Mouse (Mus musculus) G1E (cell line): ENCODE results near the gene Cab39l.

Source experiments
- CTCF ChIP-seq: IDR thresholded peaks from 2 replicates; pipeline ENCODE4 v1.5.1; 2012; ENCODE audit warnings: low read depth, low read length, inconsistent platforms, mixed read lengths
- GATA1 ChIP-seq: IDR thresholded peaks from 2 replicates; pipeline ENCODE4 v1.6.1; 2012; ENCODE audit warnings: borderline replicate concordance, low read length, inconsistent platforms, mixed read lengths
- POLR2AphosphoS5 ChIP-seq: IDR thresholded peaks from 2 replicates; pipeline ENCODE4 v1.6.1; 2012; ENCODE audit warnings: low read depth, low read length, inconsistent platforms; ENCODE audit not compliant: insufficient replicate concordance
- TAL1 ChIP-seq: conservative IDR thresholded peaks from 2 replicates; pipeline ENCODE4 v1.6.1; 2012; ENCODE audit warnings: low read depth, low read length, inconsistent platforms, mixed read lengths

DNA sequence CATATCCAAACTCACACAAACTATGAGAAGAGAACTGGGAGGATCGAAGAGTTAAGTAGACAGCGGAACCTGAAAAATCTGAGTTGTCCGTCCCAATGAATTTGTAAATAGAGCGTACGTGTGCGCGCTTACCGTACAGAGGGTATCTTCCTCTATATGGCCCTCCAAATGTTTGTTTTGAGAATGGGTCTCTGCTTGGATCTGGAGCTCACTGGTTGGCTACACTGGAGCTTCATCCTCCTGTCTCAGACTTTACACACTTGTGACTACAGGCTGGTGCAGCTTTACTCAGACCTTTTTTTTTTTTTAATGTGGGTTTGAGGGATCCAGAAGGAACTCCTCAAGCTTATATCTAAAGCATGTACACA is 157.5 kb downstream of the Cab39l start:
- TF ChIP-seq CTCF, result no peak
- no peak for TF ChIP-seq GATA1
- TF ChIP-seq TAL1, result no peak
- no peak for TF ChIP-seq POLR2AphosphoS5
